17 mouse cellular contexts compared by ENCODE assay signal in the genomic region with DNA sequence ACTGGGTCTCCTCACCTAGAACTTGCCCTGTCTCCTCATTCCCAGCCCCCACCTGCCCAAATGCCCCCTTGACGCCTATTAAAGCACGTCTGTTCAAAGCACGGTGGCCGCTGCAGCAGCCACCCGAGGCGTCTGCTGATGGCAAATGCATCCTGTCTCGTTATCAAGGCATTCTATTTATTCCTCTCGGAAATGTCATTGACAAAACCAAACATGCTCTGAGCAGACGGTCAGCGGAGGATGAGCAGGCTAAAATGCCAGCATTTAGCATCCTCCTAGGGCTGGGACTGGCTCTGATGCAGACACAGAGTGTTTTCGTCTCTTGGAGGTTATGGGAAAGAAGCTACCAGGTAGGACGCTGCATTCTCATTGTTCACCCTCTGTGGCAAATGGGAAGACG. TPM values are rescaled to one million over a fixed set of nuclear protein-coding genes. Genes with fewer than 3 reads are reported as not detected.
DNase-seq lines count a peak whose midpoint lies in the region; ATAC-seq lines count a peak whose summit lies in the region.
"Had no signal": no experiment of that assay in that cellular context is flagged by ENCODE, and none has a peak within 500 bp of the region (broad histone marks: within the 10 kb centered on the region; RNA-seq: fewer than 3 reads in every experiment).

No protein-coding gene starts in this region.

- H3K4me3 ChIP-seq in forebrain, embryonic 15.5 days: no peak overlapping the region
- H3K4me3 ChIP-seq in forebrain, embryonic 16.5 days (replicated peaks; ENCODE audit: low read length): no peak overlapping the region
- H3K4me3 ChIP-seq in midbrain, embryonic 14.5 days (replicated peaks; ENCODE audit: low read depth, low read length): no peak overlapping the region
- no peak overlapping the region for H3K4me3 ChIP-seq in midbrain, embryonic 15.5 days
- H3K4me3 ChIP-seq in heart, embryonic 11.5 days (ENCODE audit: low read depth, low read length): no peak overlapping the region; the same call in 1 of the 2 replicates
- H3K4me3 ChIP-seq: hindbrain, embryonic 10.5 days; limb, embryonic 13.5 days had no signal

- H3K4me2 ChIP-seq in forebrain, embryonic 15.5 days (replicated peaks): no peak overlapping the region
- H3K4me2 ChIP-seq in forebrain, embryonic 16.5 days (ENCODE audit: low read length): no peak overlapping the region
- H3K4me2 ChIP-seq in midbrain, embryonic 14.5 days (ENCODE audit: low read length): no peak overlapping the region
- H3K4me2 ChIP-seq in midbrain, embryonic 15.5 days: no peak overlapping the region
- H3K4me2 ChIP-seq in heart, embryonic 11.5 days: no peak overlapping the region
- H3K4me2 ChIP-seq: limb, embryonic 13.5 days had no signal

- H3K36me3 ChIP-seq in forebrain, embryonic 15.5 days: no peaks in the 10 kb centered on the region
- H3K36me3 ChIP-seq in forebrain, embryonic 16.5 days (ENCODE audit: control insufficient read depth, insufficient read depth): no peaks in the 10 kb centered on the region
- H3K36me3 ChIP-seq in midbrain, embryonic 14.5 days (ENCODE audit: control insufficient read depth, insufficient read depth, low read length): peaks cover 22% of the 10 kb centered on the region
- peaks cover 14% of the 10 kb centered on the region; the same call in 1 of the 2 replicates for H3K36me3 ChIP-seq in midbrain, embryonic 15.5 days (replicated peaks)
- H3K36me3 ChIP-seq in heart, embryonic 11.5 days (ENCODE audit: control insufficient read depth, insufficient read depth, low read length): 0 out of 2 replicates have a peak, but pooled peaks cover 4% of the 10 kb centered on the region

- DNase-seq in midbrain, embryonic 14.5 days: peak; percentile 7
- DNase-seq in left cerebral cortex, postnatal 36 days (ENCODE audit: low spot score in 2 of 2): peak; percentile 16 to 32
- peak; percentile 47 for DNase-seq in right cerebral cortex, postnatal 25 days
- no peak for DNase-seq in embryo, embryonic 10 days (ENCODE audit: low spot score)
- DNase-seq: cerebellum, adult 8-10 months; forebrain, postnatal 0 days; kidney, postnatal 25 days; spleen, adult 18-20 months; thymus, postnatal 4 days had no signal

- no peak overlapping the region for H3K27ac ChIP-seq in forebrain, embryonic 15.5 days (replicated peaks)
- H3K27ac ChIP-seq in forebrain, embryonic 16.5 days (ENCODE audit: low read length): no peak overlapping the region
- H3K27ac ChIP-seq in midbrain, embryonic 14.5 days (replicated peaks; ENCODE audit: low read depth, low read length): peak overlapping the region; percentile 49; the same call in 1 of the 2 replicates
- no peak overlapping the region for H3K27ac ChIP-seq in midbrain, embryonic 15.5 days
- H3K27ac ChIP-seq in heart, embryonic 11.5 days (ENCODE audit: low read depth, low read length): no peak overlapping the region
- H3K27ac ChIP-seq: hindbrain, embryonic 10.5 days; limb, embryonic 13.5 days; macrophage had no signal

- 54% methylated on average over 13 of the region's 13 CpGs for WGBS in forebrain, embryonic 15.5 days
- 60% methylated on average over 13 of the region's 13 CpGs for WGBS in forebrain, embryonic 16.5 days
- 60% methylated on average over 13 of the region's 13 CpGs for WGBS in midbrain, embryonic 14.5 days
- WGBS in midbrain, embryonic 15.5 days: 59% methylated on average over 13 of the region's 13 CpGs
- 39% methylated on average over 13 of the region's 13 CpGs for WGBS in heart, embryonic 11.5 days (ENCODE audit: insufficient replicate concordance)

- no peaks in the 10 kb centered on the region for H3K9me3 ChIP-seq in forebrain, embryonic 15.5 days
- H3K9me3 ChIP-seq in forebrain, embryonic 16.5 days (ENCODE audit: control insufficient read depth, low read length): no peaks in the 10 kb centered on the region
- H3K9me3 ChIP-seq in midbrain, embryonic 14.5 days (ENCODE audit: control insufficient read depth, low read length): no peaks in the 10 kb centered on the region
- H3K9me3 ChIP-seq in midbrain, embryonic 15.5 days: no peaks in the 10 kb centered on the region
- H3K9me3 ChIP-seq in heart, embryonic 11.5 days (replicated peaks; ENCODE audit: control insufficient read depth, low read length): no peaks in the 10 kb centered on the region
- H3K9me3 ChIP-seq: hindbrain, embryonic 10.5 days; limb, embryonic 13.5 days had no signal

- ATAC-seq in forebrain, embryonic 15.5 days (replicated peaks): 0 out of 2 replicates have a peak, but pooled peaks have one; percentile 8
- ATAC-seq in forebrain, embryonic 16.5 days: no peak
- ATAC-seq in midbrain, embryonic 14.5 days (ENCODE audit: low FRiP score, low TSS enrichment): no peak
- no peak for ATAC-seq in midbrain, embryonic 15.5 days (replicated peaks)
- ATAC-seq in heart, embryonic 11.5 days (replicated peaks; ENCODE audit: insufficient number of reproducible peaks, low FRiP score, low TSS enrichment): no peak
- ATAC-seq: forebrain, postnatal 0 days; intestine, postnatal 0 days had no signal

- H3K4me1 ChIP-seq in forebrain, embryonic 15.5 days: no peaks in the 10 kb centered on the region
- H3K4me1 ChIP-seq in forebrain, embryonic 16.5 days (replicated peaks; ENCODE audit: control insufficient read depth, insufficient read depth, low read length): no peaks in the 10 kb centered on the region
- H3K4me1 ChIP-seq in midbrain, embryonic 14.5 days (ENCODE audit: control insufficient read depth, insufficient read depth, low read length): 0 out of 2 replicates have a peak, but pooled peaks cover 5% of the 10 kb centered on the region
- no peaks in the 10 kb centered on the region for H3K4me1 ChIP-seq in midbrain, embryonic 15.5 days
- H3K4me1 ChIP-seq in heart, embryonic 11.5 days (ENCODE audit: control insufficient read depth, insufficient read depth, low read length): peaks cover 6% of the 10 kb centered on the region; the same call in 1 of the 2 replicates
- H3K4me1 ChIP-seq: hindbrain, embryonic 10.5 days; limb, embryonic 13.5 days had no signal

- intact Hi-C loops in left cerebral cortex, postnatal 36 days (cut with DNase I): no loop called here

- no peak overlapping the region for H3K9ac ChIP-seq in forebrain, embryonic 15.5 days (replicated peaks)
- H3K9ac ChIP-seq in forebrain, embryonic 16.5 days (replicated peaks; ENCODE audit: low read depth, low read length): no peak overlapping the region
- H3K9ac ChIP-seq in midbrain, embryonic 14.5 days (replicated peaks; ENCODE audit: low read length): no peak overlapping the region
- no peak overlapping the region for H3K9ac ChIP-seq in midbrain, embryonic 15.5 days
- H3K9ac ChIP-seq in heart, embryonic 11.5 days (ENCODE audit: low read depth, low read length): no peak overlapping the region
- H3K9ac ChIP-seq: forebrain, postnatal 0 days; limb, embryonic 13.5 days had no signal

- H3K27me3 ChIP-seq in forebrain, embryonic 15.5 days: no peaks in the 10 kb centered on the region
- H3K27me3 ChIP-seq in forebrain, embryonic 16.5 days (replicated peaks; ENCODE audit: control insufficient read depth, insufficient read depth, low read length): no peaks in the 10 kb centered on the region
- no peaks in the 10 kb centered on the region for H3K27me3 ChIP-seq in midbrain, embryonic 14.5 days (ENCODE audit: control insufficient read depth, insufficient read depth, low read length)
- no peaks in the 10 kb centered on the region for H3K27me3 ChIP-seq in midbrain, embryonic 15.5 days (replicated peaks)
- H3K27me3 ChIP-seq in heart, embryonic 11.5 days (ENCODE audit: control insufficient read depth, insufficient read depth, low read length): no peaks in the 10 kb centered on the region
- H3K27me3 ChIP-seq: limb, embryonic 13.5 days had no signal

RNA-seq across cellular contexts. Expression of a gene that starts 34.8 kb away (rescaled TPM):
- polyA plus RNA-seq in forebrain, embryonic 15.5 days (2015; fragmentation: Nextera tagmentation; extraction: Ambion mirVana): 24.7 and 29.6 TPM in 2 replicates
- 24.0 and 26.1 TPM in 2 replicates for polyA plus RNA-seq in forebrain, embryonic 16.5 days (2015; fragmentation: Nextera tagmentation; extraction: Ambion mirVana)
- 37.5 and 43.6 TPM in 2 replicates for polyA plus RNA-seq in midbrain, embryonic 14.5 days (2014; fragmentation: Nextera tagmentation; extraction: Ambion mirVana)
- polyA plus RNA-seq in midbrain, embryonic 15.5 days (2015; fragmentation: Nextera tagmentation; extraction: Ambion mirVana): 39.7 and 45.3 TPM in 2 replicates
- 10 to 100 TPM in 1 of 2 experiments, 1 to 10 TPM in 1; 9.6 to 12.7 TPM for total RNA-seq in left cerebral cortex, postnatal 36 days (2021)
- polyA plus RNA-seq in heart, embryonic 11.5 days (2014; fragmentation: Nextera tagmentation; extraction: Ambion mirVana): 11.0 and 13.9 TPM in 2 replicates

RNA-seq across cellular contexts. Expression of a gene that starts 41.2 kb away (rescaled TPM):
- 0.42 and 0.45 TPM in 2 replicates for polyA plus RNA-seq in forebrain, embryonic 15.5 days (2015; fragmentation: Nextera tagmentation; extraction: Ambion mirVana)
- polyA plus RNA-seq in forebrain, embryonic 16.5 days (2015; fragmentation: Nextera tagmentation; extraction: Ambion mirVana): 0.24 and 0.72 TPM in 2 replicates
- 0.86 and 0.91 TPM in 2 replicates for polyA plus RNA-seq in midbrain, embryonic 14.5 days (2014; fragmentation: Nextera tagmentation; extraction: Ambion mirVana)
- polyA plus RNA-seq in midbrain, embryonic 15.5 days (2015; fragmentation: Nextera tagmentation; extraction: Ambion mirVana): 0.52 and 0.66 TPM in 2 replicates
- under 1 TPM; 0.54 to 1.00 TPM for total RNA-seq in left cerebral cortex, postnatal 36 days (2021)
- polyA plus RNA-seq in heart, embryonic 11.5 days (2014; fragmentation: Nextera tagmentation; extraction: Ambion mirVana): 0.89 and 1.2 TPM in 2 replicates
- polyA plus RNA-seq: macrophage had no signal
